Mouse (Mus musculus): Measurements from ENCODE around the gene Sh2d1b2. TPM values are rescaled to one million over a fixed set of nuclear protein-coding genes. Genes with fewer than 3 reads are reported as not detected.
A peak's percentile ranks its signal among the peaks of the same experiment; 100 is the strongest.

Gene Sh2d1b2
- polyA plus RNA-seq, 1 experiment from 2014 or later, result not detected

DNA sequence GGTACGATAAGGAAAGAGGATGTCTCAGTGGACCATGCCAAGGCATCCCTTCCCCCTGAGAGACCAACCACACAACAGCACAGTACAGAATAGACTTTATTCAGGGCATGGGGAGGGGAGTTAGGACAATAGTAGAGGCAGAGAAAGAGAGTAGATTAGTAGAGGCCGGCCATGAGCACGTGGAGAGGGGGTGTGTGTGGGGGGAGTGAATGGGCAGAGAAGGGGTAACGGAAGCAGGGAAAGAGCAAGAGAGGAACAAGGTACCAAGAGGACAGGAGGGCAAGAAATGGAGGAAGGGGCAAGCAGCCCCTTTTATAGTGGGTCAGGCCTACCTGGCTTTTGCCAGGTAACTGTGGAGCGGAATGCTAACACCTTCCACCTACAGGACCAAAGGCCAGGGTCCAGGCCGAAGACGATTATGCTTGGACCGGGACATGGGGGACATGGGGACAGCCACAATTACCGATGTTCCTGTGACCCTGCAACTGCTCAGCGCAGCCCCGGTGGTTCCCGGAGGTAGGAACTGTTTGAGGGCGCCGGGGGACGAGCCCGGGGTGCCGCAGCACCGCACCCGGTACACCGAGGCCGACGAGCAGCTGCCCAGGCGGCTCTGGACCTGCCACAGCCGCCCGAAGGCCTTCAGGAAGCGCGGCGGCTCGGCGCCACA lies 22.5 kb downstream of the Sh2d1b2 start:
- WGBS, result 30% methylated on average over 30 of the region's 30 CpGs

DNA sequence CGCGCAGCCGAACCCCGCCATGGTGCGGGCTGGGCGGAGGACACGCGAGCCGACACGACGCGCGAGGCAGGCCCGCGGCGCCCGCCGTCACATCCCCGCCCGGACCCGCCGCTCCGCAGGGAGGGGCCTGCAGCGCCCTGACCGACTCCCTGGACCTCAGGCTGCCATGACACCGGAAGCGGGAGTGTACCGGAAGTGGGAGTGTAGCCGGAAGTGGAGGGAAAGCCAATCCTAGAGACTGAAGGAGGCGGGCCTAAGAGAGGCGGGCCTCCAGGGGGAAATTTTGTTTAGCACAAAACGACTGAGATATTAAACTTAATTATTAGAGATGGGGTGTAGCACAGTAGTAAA lies 23.0 kb downstream of the Sh2d1b2 start:
- Histone ChIP-seq H3K9me3 (ENCODE audit: control insufficient read depth, low read length) (no peaks in the 10 kb centered on the region), H3K36me3 (ENCODE audit: control insufficient read depth, insufficient read depth, low read length) (no peaks in the 10 kb centered on the region), H3K27me3 (ENCODE audit: control insufficient read depth, insufficient read depth, low read length) (no peaks in the 10 kb centered on the region), H3K9ac (ENCODE audit: low read depth, low read length) (peak overlapping the region; percentile 87), H3K4me3 (ENCODE audit: low read depth, low read length) (peak overlapping the region; percentile 82), H3K4me2 (replicated peaks; ENCODE audit: low read depth, low read length) (peak overlapping the region; percentile 65), H3K27ac (ENCODE audit: low read depth, low read length) (no peak overlapping the region), H3K4me1 (replicated peaks; ENCODE audit: control insufficient read depth, insufficient read depth, low read length) (no peaks in the 10 kb centered on the region)
- DNase-seq (ENCODE audit: low spot score) (peak; percentile 89), ATAC-seq (ENCODE audit: low FRiP score) (peak; percentile 100)
- 3% methylated on average over 28 of the region's 32 CpGs for WGBS

More for the DNA sequence above, 22.5 kb downstream of the Sh2d1b2 start:
- peak overlapping the region; percentile 87 for H3K9ac ChIP-seq (ENCODE audit: low read depth, low read length)
- H3K36me3 ChIP-seq (ENCODE audit: control insufficient read depth, insufficient read depth, low read length), result no peaks in the 10 kb centered on the region
- DNase-seq (ENCODE audit: low spot score) (no peak), ATAC-seq (ENCODE audit: low FRiP score) (peak; percentile 87)
- H3K4me1 ChIP-seq (replicated peaks; ENCODE audit: control insufficient read depth, insufficient read depth, low read length), result no peaks in the 10 kb centered on the region
- H3K27ac ChIP-seq (ENCODE audit: low read depth, low read length), result no peak overlapping the region
- no peaks in the 10 kb centered on the region for H3K9me3 ChIP-seq (ENCODE audit: control insufficient read depth, low read length)
- peak overlapping the region; percentile 65 for H3K4me2 ChIP-seq (replicated peaks; ENCODE audit: low read depth, low read length)
- peak overlapping the region; percentile 82 for H3K4me3 ChIP-seq (ENCODE audit: low read depth, low read length)
- H3K27me3 ChIP-seq (ENCODE audit: control insufficient read depth, insufficient read depth, low read length), result no peaks in the 10 kb centered on the region

DNA sequence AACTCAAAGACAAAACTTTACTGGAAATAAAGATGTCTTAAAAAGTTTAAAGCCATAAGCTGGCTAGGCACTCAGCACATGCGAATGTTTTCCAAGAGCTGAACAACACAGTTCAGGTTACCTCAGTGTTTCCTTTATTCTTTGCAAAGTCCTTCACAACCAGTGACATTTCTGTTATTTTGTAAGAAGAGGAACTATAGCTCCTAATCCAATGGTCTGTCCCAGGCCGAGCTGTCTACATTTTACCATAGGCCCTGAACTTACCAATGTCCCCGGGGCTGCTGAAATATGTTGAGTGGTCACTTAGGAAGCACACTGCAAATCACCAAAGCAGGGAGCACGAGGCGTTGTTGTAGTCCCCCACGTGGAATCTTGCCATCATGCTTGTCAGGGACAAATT lies 37.7 kb downstream of the Sh2d1b2 start:
- Histone ChIP-seq H3K36me3 (ENCODE audit: control insufficient read depth, insufficient read depth, low read length) (no peaks in the 10 kb centered on the region), H3K4me2 (replicated peaks; ENCODE audit: low read depth, low read length) (no peak overlapping the region), H3K9me3 (ENCODE audit: control insufficient read depth, low read length) (no peaks in the 10 kb centered on the region), H3K27ac (ENCODE audit: low read depth, low read length) (no peak overlapping the region), H3K4me3 (ENCODE audit: low read depth, low read length) (no peak overlapping the region), H3K27me3 (ENCODE audit: control insufficient read depth, insufficient read depth, low read length) (no peaks in the 10 kb centered on the region), H3K4me1 (replicated peaks; ENCODE audit: control insufficient read depth, insufficient read depth, low read length) (no peaks in the 10 kb centered on the region), H3K9ac (ENCODE audit: low read depth, low read length) (no peak overlapping the region)
- DNase-seq (ENCODE audit: low spot score) (no peak), ATAC-seq (ENCODE audit: low FRiP score) (no peak)
- 87% methylated on average over 6 of the region's 6 CpGs for WGBS

DNA sequence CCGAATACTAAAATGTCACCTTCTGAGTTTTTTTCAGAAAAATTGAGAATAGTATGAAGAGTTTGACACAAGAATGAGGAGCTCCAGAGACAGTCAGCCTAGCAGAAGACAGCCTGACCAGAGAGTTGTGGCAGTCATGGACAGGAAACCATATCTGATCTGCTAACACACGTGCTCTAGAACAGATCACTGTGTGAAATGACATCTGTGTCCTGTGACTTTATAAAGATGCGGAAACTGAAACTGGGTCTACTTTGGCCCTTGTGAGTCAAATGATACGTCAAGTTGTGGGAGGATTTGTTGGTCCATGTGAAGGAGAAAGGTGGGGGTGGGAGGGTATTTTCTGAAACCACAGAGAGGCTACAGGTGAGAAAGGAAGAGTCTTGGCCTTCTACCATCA lies 38.1 kb downstream of the Sh2d1b2 start:
- H3K27ac ChIP-seq (ENCODE audit: low read depth, low read length), result no peak overlapping the region
- no peak overlapping the region for H3K9ac ChIP-seq (ENCODE audit: low read depth, low read length)
- no peaks in the 10 kb centered on the region for H3K9me3 ChIP-seq (ENCODE audit: control insufficient read depth, low read length)
- no peak overlapping the region for H3K4me3 ChIP-seq (ENCODE audit: low read depth, low read length)
- DNase-seq (ENCODE audit: low spot score) (no peak), ATAC-seq (ENCODE audit: low FRiP score) (no peak)
- H3K4me1 ChIP-seq (replicated peaks; ENCODE audit: control insufficient read depth, insufficient read depth, low read length), result no peaks in the 10 kb centered on the region
- no peaks in the 10 kb centered on the region for H3K27me3 ChIP-seq (ENCODE audit: control insufficient read depth, insufficient read depth, low read length)
- WGBS, result 84% methylated on average over 4 of the region's 4 CpGs
- no peak overlapping the region for H3K4me2 ChIP-seq (replicated peaks; ENCODE audit: low read depth, low read length)
- H3K36me3 ChIP-seq (ENCODE audit: control insufficient read depth, insufficient read depth, low read length), result no peaks in the 10 kb centered on the region

DNA sequence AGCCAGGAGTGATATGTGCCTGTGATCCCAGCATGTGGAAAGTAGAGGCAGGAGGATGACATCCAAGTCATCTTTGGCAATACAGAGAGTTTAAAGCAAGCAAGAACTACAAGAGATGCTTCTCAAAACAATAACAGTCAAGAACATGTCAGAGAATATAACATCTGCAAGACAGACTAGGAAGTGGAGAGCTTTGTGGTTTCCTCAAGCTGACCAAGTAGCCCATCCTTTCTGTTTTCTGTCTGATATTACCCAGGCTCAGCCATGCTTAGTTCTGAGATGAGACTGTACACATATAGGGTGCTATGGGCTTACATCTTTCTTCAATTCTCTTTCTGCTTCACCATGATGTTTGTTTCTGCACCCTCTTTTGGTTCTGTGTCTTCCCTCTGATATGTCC lies 40.7 kb downstream of the Sh2d1b2 start:
- Histone ChIP-seq H3K27ac (ENCODE audit: low read depth, low read length) (no peak overlapping the region), H3K4me3 (ENCODE audit: low read depth, low read length) (no peak overlapping the region), H3K4me1 (replicated peaks; ENCODE audit: control insufficient read depth, insufficient read depth, low read length) (no peaks in the 10 kb centered on the region), H3K27me3 (ENCODE audit: control insufficient read depth, insufficient read depth, low read length) (no peaks in the 10 kb centered on the region), H3K4me2 (replicated peaks; ENCODE audit: low read depth, low read length) (no peak overlapping the region), H3K36me3 (ENCODE audit: control insufficient read depth, insufficient read depth, low read length) (no peaks in the 10 kb centered on the region), H3K9ac (ENCODE audit: low read depth, low read length) (no peak overlapping the region), H3K9me3 (ENCODE audit: control insufficient read depth, low read length) (no peaks in the 10 kb centered on the region)
- no peak for DNase-seq (ENCODE audit: low spot score)
- no peak for ATAC-seq (ENCODE audit: low FRiP score)

DNA sequence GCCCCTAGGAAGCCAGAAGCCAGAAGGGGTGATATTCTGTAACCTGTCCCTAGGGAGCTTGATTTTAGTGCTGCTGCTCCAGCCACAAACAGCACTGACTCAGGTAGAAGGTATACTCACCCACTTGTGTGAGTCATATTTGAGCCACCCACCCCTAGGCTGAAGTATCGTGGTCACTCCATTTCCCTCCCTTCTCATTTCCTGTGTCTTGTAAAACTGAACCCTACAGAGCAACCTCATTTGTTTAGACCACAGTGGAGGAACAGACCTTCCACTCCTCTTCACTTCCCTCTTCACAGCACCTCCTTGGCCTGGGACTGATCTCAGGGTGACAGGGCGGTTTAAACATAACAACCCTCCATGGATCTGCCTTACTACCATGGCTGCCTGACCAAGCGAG lies 44.5 kb downstream of the Sh2d1b2 start, which contains the start of gene Sh2d1b1:
Sh2d1b1 (plus strand) TSS at position 305 of the 400 bp plus-strand sequence.
- Histone ChIP-seq H3K4me2 (replicated peaks; ENCODE audit: low read depth, low read length) (no peak within 1 kb of the TSS), H3K36me3 (ENCODE audit: control insufficient read depth, insufficient read depth, low read length) (no peaks in the 10 kb centered on the region), H3K27me3 (ENCODE audit: control insufficient read depth, insufficient read depth, low read length) (no peaks in the 10 kb centered on the region), H3K9me3 (ENCODE audit: control insufficient read depth, low read length) (no peaks in the 10 kb centered on the region), H3K4me1 (replicated peaks; ENCODE audit: control insufficient read depth, insufficient read depth, low read length) (no peaks in the 10 kb centered on the region), H3K9ac (ENCODE audit: low read depth, low read length) (no peak within 1 kb of the TSS), H3K4me3 (ENCODE audit: low read depth, low read length) (no peak within 1 kb of the TSS), H3K27ac (ENCODE audit: low read depth, low read length) (no peak within 1 kb of the TSS)
- 86% methylated on average over 2 of the region's 3 CpGs for WGBS
- ATAC-seq (ENCODE audit: low FRiP score), result no peak
- no peak for DNase-seq (ENCODE audit: low spot score)

DNA sequence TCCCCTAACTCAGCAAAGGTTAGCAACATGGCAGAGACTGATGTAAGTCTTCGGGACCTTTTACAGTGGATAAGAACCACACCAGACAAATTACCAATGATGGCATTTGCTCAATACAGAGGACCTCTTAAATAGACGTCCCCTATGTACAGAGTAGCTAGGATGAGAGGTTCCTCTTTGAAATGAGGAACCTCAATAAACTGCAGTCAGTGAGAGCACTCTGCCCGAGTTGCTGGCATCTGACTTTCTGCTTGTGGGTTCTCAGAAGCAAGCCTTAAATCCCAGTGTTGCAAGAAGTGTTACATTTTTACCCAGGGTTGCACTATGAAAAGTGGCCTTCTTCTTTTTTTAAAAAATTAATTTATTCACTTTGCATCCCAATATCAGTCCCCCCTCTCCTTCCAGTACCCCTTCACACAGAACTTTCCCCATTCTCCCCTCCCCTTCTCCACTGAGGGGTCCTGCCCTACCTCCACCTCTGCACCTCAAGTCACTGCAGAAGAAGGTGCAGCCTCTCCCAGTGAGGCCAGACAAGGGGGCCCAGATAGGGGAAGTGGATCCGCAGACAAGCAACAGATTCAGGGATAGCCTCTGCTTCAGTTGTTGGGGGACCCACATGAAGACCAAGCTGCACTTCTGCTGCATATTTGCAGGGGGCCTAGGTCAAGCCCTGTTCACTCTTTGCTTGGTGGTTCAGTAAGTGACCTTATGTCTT lies 50.0 kb downstream of the Sh2d1b2 start:
- no peaks in the 10 kb centered on the region for H3K36me3 ChIP-seq (ENCODE audit: control insufficient read depth, insufficient read depth, low read length)
- DNase-seq (ENCODE audit: low spot score) (no peak), ATAC-seq (ENCODE audit: low FRiP score) (no peak)
- no peak overlapping the region for H3K4me3 ChIP-seq (ENCODE audit: low read depth, low read length)
- H3K4me2 ChIP-seq (replicated peaks; ENCODE audit: low read depth, low read length), result no peak overlapping the region
- no peaks in the 10 kb centered on the region for H3K9me3 ChIP-seq (ENCODE audit: control insufficient read depth, low read length)
- no peak overlapping the region for H3K27ac ChIP-seq (ENCODE audit: low read depth, low read length)
- no peaks in the 10 kb centered on the region for H3K4me1 ChIP-seq (replicated peaks; ENCODE audit: control insufficient read depth, insufficient read depth, low read length)
- 80% methylated on average over 4 of the region's 4 CpGs for WGBS
- no peaks in the 10 kb centered on the region for H3K27me3 ChIP-seq (ENCODE audit: control insufficient read depth, insufficient read depth, low read length)
- H3K9ac ChIP-seq (ENCODE audit: low read depth, low read length), result no peak overlapping the region

DNA sequence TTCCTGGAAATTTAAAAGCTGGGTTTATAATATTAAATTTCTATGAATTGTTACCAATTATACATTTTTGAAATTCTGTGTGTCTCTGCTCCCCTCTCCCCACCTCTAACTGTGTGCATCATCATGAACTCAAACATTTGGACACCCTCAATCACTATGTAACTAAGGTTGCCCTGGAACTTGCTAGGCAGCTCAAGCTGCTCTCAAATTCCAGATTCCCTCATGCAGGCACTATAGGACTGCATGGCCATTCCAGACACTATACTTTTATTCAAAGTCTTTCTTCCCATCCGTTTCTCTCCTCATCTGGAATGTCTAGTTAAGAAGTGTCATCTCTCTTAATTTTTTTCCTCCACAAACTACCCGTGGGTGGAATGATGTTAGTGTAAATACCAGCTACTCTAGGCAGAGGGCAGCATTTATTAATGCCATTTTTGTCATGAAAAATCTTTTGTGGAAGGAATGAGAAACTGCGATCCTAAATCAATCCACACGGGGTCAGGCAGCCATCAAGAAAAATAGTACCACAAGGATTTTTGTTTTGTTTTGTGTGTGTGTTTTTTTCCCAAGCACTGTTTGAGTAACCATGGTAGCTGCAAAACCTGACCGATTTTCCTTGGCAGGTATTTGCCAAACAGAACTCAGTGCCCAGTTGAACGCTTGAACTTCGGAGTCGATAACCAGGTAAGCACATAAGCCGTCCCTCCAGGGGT lies 59.8 kb downstream of the Sh2d1b2 start:
- 43% methylated on average over 9 of the region's 9 CpGs for WGBS
- no peak overlapping the region for H3K9ac ChIP-seq (ENCODE audit: low read depth, low read length)
- no peaks in the 10 kb centered on the region for H3K36me3 ChIP-seq (ENCODE audit: control insufficient read depth, insufficient read depth, low read length)
- H3K4me1 ChIP-seq (replicated peaks; ENCODE audit: control insufficient read depth, insufficient read depth, low read length), result no peaks in the 10 kb centered on the region
- peak; percentile 71 for DNase-seq (ENCODE audit: low spot score)
- H3K27ac ChIP-seq (ENCODE audit: low read depth, low read length), result no peak overlapping the region
- no peak overlapping the region for H3K4me2 ChIP-seq (replicated peaks; ENCODE audit: low read depth, low read length)
- peak; percentile 47 for ATAC-seq (ENCODE audit: low FRiP score)
- H3K4me3 ChIP-seq (ENCODE audit: low read depth, low read length), result no peak overlapping the region
- H3K9me3 ChIP-seq (ENCODE audit: control insufficient read depth, low read length), result no peaks in the 10 kb centered on the region
- H3K27me3 ChIP-seq (ENCODE audit: control insufficient read depth, insufficient read depth, low read length), result no peaks in the 10 kb centered on the region
